Mouse (Mus musculus): ENCODE results near the gene Lmtk2. TPM values are rescaled to one million over a fixed set of nuclear protein-coding genes. Genes with fewer than 3 reads are reported as not detected.

The Lmtk2 gene
- total RNA-seq, 2 experiments from 2014 or later, result 12.5 to 13.8 TPM

DNA sequence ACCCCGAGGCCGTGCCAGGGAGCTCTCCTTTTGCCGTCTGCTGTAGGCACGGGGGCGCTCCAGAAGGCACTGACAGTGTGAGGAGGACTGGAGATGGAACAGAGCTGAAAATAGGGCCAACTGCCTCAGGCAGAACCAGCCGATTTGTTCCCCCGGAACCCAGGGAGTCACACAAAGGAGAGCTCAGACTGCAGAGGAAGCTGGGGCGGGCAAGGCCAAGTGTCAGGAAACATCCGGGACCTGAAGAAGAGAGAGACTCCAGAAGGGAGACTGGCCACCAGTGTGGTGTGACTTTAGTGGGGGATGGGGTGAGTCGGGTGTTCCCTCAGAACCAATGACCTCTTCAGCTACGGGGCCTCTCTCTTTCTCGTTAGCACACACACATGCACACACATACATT lies 119.1 kb downstream of the Lmtk2 start:
- DNase-seq, result no peak

DNA sequence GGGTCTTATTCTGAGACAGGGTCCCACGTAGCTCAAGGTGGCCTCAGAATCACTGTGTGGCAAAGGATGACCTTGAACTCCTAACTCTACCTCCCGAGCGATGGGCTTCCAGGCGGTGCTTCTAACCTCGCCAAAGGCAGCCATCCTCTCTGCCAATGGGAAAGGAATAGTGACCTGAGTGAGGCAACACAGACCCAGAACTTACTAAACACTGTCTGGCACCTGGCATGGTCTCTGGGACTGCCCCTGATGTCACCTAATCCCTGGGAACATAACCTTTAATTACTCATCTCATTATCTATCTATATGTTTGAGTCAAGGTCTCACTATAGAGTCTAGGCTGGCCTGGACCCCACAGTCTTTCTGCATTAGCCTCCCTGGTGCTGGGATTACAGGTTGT lies 119.7 kb downstream of the Lmtk2 start:
- no peak for DNase-seq

DNA sequence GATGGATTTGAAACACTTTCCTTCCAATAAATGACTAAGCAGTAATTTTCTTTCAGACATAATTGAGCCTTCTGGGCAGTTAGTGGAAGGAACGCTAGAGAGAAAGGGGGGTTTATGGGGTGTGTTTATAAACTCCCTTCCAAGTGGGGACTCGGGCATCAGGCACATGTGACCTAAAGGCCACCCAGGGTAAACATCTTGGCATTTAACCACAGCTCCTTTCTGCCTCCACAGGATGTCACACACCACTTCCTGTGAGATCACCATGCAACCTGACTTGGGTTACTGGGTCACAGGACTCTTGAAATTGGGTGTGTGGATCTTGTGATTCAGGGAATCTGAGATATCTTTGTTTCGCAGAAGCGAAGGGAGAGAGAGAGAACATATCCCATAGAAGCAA lies 121.1 kb downstream of the Lmtk2 start:
- DNase-seq, result no peak

DNA sequence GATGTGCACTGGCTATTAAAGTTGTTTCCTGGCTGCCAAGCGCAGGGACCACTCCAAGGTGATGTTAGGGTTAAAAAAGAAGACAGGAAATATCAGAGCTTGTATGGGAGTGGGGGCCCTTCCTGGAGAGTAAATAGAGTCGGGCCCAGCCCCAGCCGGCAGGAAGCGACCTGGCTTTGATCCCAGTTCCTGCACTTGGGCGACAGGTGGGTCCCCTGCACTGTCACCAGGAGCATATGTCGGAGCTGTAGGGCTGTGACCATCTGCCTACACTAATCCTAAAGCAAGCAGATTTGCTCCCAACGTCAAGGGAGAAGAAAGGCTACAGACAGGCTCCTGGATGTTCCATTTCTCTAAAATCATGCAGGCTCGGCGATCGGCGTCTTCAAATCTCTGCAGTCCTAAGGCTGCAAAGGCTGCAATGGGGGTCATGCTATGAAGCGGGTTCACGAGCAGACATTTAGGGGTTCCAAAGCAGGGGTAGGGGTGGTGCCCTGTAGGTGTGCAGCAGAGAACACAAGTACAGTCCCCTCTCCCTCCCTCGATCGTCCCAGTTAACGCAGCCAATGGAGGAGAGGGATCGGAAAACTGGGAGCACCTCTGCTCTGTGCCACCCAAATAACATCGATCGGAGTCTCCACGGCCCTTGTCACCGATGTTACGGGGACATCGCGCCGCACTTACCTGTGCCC lies 122.7 kb downstream of the Lmtk2 start:
- no peak for DNase-seq

DNA sequence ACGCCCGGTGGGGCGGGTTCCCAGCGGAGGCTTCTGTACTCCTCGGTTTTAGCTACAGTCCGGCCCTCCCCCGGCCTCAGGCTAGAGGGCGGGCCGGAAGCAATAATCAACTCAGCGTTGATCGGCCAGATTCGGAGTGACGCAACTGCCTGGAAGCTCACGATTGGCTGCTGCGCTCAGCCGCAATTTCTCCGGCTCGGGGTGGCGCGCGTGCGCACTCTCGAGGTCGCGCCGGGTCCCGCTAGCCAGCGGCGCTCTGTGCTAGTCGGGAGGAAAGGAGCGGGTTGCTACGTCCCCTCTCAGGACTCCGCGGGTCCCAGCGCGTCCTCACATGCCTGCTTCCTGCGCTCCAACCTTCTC lies 123.2 kb downstream of the Lmtk2 start, which contains the start of gene Tecpr1:
TSS of gene Tecpr1 (minus strand) at position 113 of the 360 bp plus-strand sequence.
- peak; percentile 95 for DNase-seq

DNA sequence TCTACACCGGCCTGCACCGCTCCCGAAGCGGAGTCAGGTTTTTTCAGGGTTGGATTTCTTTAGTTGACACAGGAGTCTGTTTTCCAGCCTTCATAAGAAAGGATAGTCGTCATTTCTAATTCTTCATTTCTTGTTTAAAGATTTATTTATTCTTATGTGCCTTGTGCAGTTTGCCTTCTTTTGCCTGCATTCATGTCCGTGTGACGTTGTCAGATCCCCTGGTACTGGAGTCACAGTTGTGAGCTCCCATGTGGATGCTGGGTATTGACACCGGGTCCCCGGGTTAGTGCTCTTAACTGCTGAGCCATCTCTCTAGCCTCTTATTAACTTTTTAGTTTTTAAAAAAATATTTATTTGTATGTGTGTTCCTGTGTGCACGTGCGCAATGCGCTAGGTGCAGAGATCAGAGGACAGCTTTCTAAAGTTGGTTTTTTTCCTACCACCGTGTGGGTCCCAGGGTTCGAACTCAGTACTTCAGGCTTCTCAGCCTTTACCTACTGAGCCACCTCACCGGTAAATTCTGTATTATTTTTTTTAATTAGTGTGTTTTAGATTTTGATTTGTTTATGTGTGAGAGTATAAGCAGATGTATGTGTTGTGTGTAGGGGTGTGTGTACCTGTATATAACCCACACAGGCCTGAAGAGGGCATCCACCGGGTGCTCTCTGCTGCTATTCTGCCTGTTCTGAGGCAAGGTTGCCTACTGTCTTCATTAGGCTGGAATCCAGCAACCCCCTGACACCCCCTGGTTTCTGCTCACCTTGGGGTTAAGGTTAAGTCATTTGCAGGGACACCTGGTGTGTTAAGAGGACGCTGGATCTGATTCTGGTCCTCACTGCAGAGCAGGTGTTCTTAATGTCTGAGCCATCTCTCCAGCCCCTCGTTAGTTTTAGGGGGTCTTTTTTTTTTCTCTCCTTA lies 123.9 kb downstream of the Lmtk2 start:
- DNase-seq, result no peak

DNA sequence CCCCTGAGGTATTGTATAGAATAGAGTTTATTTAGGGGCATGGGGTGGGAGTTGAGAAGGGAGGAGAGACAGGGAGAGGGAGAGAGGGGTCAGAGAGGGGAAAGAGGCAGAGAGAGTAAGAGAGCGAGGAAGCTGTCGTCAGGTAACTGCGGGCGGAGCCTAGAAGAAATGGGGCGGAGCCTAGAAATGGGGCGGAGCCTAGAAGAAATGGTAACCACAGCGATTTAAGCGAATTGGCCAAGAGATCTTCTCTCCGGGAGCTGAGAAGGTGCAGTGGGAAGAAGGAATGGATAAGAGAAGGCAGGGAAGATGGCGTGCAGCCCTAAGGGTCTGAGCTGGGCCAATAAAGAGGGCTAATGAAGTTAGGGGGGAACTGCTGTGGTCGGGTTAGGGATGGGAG lies 126.0 kb downstream of the Lmtk2 start:
- DNase-seq, result no peak

GRCm38 (mm10) chr5:144230216-144230615 lies 130.0 kb downstream of the Lmtk2 start:
- DNase-seq, result no peak

GRCm38 (mm10) chr5:144231410-144231809 lies 131.2 kb downstream of the Lmtk2 start:
- no peak for DNase-seq

DNA sequence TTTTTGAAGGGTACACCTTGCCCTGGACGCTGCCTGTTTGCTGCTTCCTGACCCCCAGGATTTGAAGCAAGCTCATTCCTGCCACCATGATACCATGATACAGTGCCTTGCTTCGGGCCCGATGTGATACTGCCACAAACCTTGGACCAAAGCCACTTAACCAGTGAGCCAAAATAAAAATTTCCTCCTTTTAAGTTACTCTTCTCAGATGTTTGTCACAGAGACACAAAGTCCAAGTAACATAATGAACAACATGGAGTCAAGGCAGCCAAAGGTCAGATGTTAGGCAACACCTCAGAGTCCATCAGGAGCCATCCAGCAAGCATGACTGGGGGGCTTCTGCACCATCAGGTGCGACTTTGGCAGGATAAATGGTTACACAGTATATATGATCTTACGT lies 132.3 kb downstream of the Lmtk2 start:
- no peak for DNase-seq

DNA sequence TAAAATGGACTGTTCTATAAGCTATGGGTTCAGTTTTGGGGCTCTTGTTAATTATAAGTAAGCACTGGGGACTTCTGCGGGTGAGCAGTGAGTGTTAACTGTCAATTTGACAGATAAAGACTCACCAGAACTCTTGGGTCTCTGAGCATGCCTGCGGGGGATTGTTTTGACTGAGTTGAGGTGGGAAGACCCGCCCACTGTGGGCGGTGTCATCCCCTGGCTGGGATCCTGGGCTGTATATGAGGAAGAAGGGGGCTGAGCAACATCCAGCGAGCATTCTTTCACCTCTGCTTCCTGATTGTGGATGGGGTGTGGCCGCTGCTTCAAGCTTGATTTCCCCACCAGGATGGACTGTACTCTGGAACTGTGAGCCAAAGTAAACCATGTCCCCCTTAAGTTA lies 134.0 kb downstream of the Lmtk2 start:
- DNase-seq, result no peak

DNA sequence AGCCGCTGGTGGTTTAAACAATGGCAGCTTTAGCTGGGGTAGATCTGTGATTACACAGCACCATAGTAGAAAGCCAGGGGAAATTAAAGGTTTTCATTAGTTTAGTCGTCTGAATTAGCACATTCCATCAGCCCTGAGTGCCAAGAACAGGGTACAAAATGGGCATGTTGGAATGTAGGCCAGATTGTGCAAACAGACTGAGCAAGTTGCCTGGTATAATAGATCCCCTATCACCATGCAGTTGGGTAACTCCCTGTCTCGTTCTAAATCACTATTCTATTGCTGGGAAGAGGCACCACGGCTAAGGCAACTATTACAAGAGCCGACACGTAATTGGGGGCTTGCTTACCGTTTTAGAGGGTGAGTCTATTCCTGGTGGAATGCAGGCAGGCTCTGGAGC lies 134.5 kb downstream of the Lmtk2 start:
- no peak for DNase-seq

Other genes starting within 250 kb of the Lmtk2 start
- gene Ankrd61, start 202.8 kb upstream of the Lmtk2 start, total RNA-seq (2021), result not detected
- 100 to 1,000 TPM in 1 of 2 experiments, 10 to 100 TPM in 1; 86.1 to 101 TPM for gene Aimp2, start 190.6 kb upstream of the Lmtk2 start, total RNA-seq (2021)
- 1 to 10 TPM; 5.8 to 7.8 TPM for gene Pms2, start 190.5 kb upstream of the Lmtk2 start, total RNA-seq (2021)
- under 1 TPM in 1 of 2 experiments, not detected in 1; 0.52 TPM for gene Gm42421, start 172.3 kb upstream of the Lmtk2 start, total RNA-seq (2021)
- gene Rsph10b, start 167.4 kb upstream of the Lmtk2 start, total RNA-seq (2021), result 1 to 10 TPM; 1.2 to 1.5 TPM
- gene Ccz1, start 85.6 kb upstream of the Lmtk2 start, total RNA-seq (2021), result 10 to 100 TPM; 30.8 to 33.1 TPM
- gene Ocm, start 73.8 kb upstream of the Lmtk2 start, total RNA-seq (2021), result not detected
- gene Bhlha15, start 89.8 kb downstream of the Lmtk2 start, total RNA-seq (2021), result under 1 TPM in 1 of 2 experiments, not detected in 1; 0.32 TPM
- 10 to 100 TPM; 17.8 to 21.3 TPM for gene Tecpr1, start 123.2 kb downstream of the Lmtk2 start, total RNA-seq (2021)
- 10 to 100 TPM; 44.2 to 48.4 TPM for gene Bri3, start 144.0 kb downstream of the Lmtk2 start, total RNA-seq (2021)